Mouse (Mus musculus): ENCODE measurements around the gene Utp11. TPM values are rescaled to one million over a fixed set of nuclear protein-coding genes. Genes with fewer than 3 reads are reported as not detected.

Gene Utp11
- total RNA-seq, 2 experiments from 2014 or later, result 13.8 to 16.8 TPM

GRCm38 (mm10) chr4:124646591-124646990, 46.8 kb downstream of the Utp11 start:
- DNase-seq, result peak; percentile 20 to 32
- intact Hi-C loops (cut with DNase I), result no loop called here

GRCm38 (mm10) chr4:124644974-124645433, 48.4 kb downstream of the Utp11 start:
- intact Hi-C loops (cut with DNase I), result no loop called here
- peak; percentile 7 to 16 for DNase-seq

DNA sequence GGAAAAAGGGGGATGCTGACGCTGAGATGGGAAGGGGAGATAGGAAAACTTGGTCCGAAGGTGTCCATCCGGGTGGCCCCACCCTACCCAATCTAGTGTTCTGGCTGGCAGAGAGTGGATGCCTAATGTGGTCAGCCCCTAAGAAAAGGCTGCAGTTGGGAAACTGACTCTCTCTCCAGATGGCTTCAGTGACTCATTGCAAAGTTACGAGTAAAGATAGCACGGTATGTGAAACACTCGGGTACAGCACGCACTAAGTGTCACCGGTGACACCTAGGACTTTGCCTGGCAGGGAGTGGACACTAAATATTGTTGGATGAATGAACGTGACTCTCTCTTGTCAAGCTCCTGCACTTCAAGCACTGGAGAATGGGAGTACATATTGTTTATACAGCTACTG, 49.5 kb downstream of the Utp11 start:
- no peak for DNase-seq
- intact Hi-C loops (cut with DNase I), result no loop called here

DNA sequence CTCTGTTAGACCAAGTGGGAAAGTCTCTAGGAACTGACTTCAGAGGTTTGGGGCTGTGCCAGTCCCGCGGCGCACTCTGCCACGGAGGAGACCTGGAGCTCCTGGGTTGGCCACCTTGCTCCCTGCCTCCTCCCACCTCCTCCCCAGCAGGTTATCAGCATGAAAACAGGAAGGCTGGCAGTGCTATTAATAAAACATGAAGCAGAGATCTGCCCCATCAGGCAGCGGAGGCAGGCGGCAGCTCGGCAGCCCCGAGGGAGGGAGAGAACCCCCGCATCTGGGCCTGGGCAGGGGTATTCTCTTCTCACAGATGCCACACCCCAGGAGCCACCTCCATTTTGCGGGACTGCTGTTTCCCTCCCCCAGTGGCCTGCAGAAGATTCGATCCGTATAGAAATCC, 53.7 kb downstream of the Utp11 start:
- intact Hi-C loops (cut with DNase I), result no loop called here
- no peak for DNase-seq

DNA sequence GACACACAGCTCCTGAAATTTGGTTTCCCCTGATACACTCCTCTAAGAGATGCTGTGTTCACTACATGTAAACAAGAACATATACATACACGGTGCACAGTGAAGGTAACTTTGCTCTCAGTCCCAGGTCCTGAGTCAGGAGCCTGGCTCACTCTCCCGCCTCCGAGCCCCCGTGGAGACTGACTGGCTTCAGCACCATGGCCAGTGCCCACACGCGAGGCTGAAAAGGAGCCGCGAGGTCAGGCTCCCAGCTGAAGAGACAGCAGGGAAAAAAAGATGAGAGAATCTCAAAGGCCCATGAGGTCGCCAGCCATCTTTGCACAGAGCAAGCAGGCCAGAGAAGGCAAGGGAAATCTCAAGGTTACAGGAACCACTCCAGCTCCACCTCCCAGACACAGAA, 60.1 kb downstream of the Utp11 start:
- peak; percentile 52 to 75 for DNase-seq
- intact Hi-C loops (cut with DNase I), result no loop called here

DNA sequence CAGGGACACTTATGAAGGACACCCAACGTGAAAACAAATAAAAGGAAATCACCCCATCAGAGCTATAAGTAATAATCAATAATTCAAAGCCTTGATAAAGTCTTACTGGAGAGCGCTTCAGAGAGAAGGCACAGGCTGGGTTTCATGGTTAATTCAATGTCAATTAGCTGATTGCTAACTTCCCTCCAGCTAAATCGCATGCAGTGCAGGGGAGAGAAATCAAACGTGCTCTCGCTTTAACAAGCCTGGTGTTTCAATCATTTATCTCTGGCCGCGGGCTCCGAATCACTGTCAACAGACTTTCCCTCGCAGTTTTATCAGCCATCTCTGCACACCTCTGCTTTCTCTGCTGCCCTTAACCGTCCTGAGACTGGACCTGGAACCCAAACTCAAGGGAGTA, 60.5 kb downstream of the Utp11 start:
- intact Hi-C loops (cut with DNase I), result no loop called here
- no peak for DNase-seq

DNA sequence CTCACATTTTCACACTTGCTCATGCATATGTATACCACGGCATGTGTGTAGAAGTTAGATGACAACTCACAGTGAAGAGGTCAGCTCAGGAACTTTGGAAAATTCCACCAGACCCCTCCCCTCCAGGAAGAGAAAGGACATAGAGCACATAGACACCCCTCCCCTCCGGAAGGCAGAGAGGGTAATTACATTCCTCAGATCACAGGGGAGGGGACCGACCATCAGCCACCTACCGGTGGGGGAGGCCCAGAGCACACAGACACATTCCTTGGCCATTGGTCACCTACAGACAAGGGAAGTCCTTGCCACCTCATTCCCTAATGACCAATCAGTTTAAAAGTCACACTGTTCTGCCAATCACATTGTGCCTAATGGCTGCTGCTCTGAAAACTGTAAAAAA, 61.9 kb downstream of the Utp11 start:
- intact Hi-C loops (cut with DNase I), result no loop called here

More for the DNA sequence above, 61.9 kb downstream of the Utp11 start:
- DNase-seq, result no peak

Small RNA genes lying within 50 kb of the gene (microRNA-seq; reads per million reads assigned to microRNA genes)
- gene Gm24721 (0 reads per million in 2 experiments), gene Mir697 (0 reads per million in 2 experiments)

Other genes with a start within 250 kb of the Utp11 start
- gene 3100002H09Rik, start 82.8 kb downstream of the Utp11 start, total RNA-seq (2021), result not detected
- under 1 TPM; 0.12 to 0.26 TPM for gene Pou3f1, start 36.8 kb downstream of the Utp11 start, total RNA-seq (2021)
- gene Fhl3, start 7.1 kb upstream of the Utp11 start, total RNA-seq (2021), result 10 to 100 TPM; 15.7 to 19.6 TPM
- 10 to 100 TPM; 26.2 to 32.5 TPM for gene Sf3a3, start 21.2 kb upstream of the Utp11 start, total RNA-seq (2021)
- 10 to 100 TPM; 10.1 to 14.9 TPM for gene Inpp5b, start 48.2 kb upstream of the Utp11 start, total RNA-seq (2021)
- gene Mtf1, start 108.5 kb upstream of the Utp11 start, total RNA-seq (2021), result 10 to 100 TPM; 17.4 to 17.6 TPM
- 10 to 100 TPM; 20.9 to 24.4 TPM for gene Yrdc, start 157.1 kb upstream of the Utp11 start, total RNA-seq (2021)
- gene 1110065P20Rik, start 157.6 kb upstream of the Utp11 start, total RNA-seq (2021), result 10 to 100 TPM; 28.7 to 33.5 TPM
- under 1 TPM; 0.10 to 0.22 TPM for gene Maneal, start 168.6 kb upstream of the Utp11 start, total RNA-seq (2021)
- gene Epha10, start 187.3 kb upstream of the Utp11 start, total RNA-seq (2021), result not detected
- gene 9930104L06Rik, start 243.4 kb upstream of the Utp11 start, total RNA-seq (2021), result 10 to 100 TPM; 10.7 to 11.2 TPM
- 10 to 100 TPM; 15.4 to 16.6 TPM for gene Cdca8, start 245.7 kb upstream of the Utp11 start, total RNA-seq (2021)